Mouse (Mus musculus): Measurements from ENCODE around the gene Inhbc.

Inhbc gene

DNA sequence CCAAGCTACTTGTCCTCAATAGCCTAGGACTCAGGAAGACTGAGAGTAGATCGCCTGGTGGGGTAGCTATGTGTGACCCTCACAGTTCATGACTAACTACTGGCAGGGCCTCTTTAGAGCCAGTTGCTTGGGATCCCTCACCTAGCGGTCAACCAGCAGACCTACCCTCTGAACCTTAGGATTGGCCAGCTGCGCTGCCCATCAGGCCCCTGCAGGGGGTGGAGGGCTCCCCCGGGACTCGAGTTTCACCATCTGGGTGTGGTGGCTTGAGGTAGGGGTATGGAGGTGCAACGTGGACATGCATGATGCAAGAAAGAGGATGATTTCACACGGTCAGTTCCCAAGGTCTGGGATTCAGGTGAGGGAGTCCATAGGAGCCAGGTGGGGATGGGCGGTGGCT is 18.5 kb downstream of the Inhbc start:
- no peak for DNase-seq (ENCODE audit: low spot score)

DNA sequence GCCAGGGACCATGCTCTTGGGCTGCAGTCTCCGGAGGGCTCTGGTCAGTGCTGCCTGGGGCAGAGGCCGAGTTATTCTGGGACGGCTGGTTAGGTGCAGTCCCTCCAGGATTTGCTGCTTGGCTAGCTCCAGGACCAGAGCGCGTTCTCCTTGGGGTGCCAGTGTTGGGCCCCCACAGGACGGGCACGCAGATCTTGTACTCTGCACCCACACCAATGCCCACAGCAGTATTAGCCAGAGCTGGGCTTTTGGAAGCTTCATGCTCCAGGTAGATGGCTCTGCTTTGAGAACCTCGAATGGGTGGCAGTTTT is 19.0 kb downstream of the Inhbc start:
- DNase-seq (ENCODE audit: low spot score) = no peak

DNA sequence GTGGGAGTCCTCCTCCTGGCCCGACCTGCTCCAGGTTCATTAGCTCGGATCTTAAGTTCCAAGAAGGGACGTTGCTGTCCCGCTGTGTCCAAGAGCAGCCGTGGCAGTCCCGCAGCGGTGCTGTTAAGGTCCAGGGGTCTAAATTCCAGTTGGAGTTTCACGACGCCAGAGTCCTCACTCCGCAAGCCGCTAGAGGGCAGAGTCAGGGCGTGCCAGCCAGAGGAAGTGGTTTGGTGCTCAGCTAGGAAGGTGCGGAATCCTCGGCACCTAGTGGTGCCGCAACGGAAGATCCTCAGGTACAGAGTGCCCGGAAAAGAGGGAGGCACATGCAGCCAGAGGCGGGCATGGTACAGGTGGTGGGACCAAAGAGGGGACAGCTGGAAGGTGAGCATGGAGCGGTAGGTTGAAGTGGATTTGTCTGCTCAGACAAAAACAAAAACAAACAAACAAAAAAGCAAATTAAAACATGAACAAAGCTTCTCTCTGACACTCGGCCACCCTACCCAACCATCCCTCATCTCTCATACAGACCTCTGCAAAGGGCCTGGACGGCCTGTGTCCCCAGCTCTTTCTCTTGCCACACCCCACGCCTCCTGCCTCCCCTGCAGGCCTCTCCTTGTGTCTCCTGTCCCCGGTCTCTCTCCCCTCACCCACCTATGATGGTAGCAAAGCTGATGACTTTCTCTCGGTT is 19.5 kb downstream of the Inhbc start:
- peak; percentile 58 for DNase-seq (ENCODE audit: low spot score)

DNA sequence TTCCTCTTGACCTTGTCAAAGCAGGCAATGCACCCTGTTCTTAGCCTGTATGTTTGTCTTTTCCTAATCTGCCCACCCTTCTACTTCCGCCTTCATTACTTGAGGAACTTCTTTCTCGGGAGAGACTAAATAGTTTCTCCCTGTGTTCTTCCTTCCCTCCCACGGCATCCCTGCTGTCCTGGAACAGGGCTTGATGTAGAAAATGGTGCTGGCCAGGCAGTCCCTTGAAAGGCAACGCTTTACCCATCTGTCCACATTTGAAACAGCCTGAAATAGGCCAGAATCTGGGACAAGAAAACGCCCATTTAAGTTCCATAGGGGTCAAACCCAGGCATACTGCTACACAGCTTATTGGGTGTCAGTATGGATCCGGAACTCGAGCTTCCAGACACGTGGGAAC is 20.4 kb downstream of the Inhbc start:
- no peak for DNase-seq (ENCODE audit: low spot score)

DNA sequence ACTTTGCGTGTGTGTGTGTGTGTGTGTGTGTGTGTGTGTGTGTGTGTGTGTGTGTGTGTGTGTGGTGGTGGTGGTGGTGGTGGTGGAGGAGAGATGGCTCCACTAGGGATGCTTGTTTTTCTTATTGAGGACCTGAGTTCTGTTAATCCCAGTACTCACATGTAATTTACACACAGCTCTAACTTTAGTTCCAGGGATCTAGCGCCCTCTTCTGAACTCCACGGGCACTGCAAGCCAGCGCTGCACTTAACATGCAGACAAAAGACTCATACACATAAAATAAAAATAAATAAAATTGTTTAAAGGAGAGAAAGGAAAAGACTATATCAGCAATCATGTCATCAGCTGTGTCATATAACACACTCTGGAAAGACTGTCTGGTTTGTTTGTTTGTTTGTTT is 21.3 kb downstream of the Inhbc start:
- DNase-seq (ENCODE audit: low spot score) = peak; percentile 17

DNA sequence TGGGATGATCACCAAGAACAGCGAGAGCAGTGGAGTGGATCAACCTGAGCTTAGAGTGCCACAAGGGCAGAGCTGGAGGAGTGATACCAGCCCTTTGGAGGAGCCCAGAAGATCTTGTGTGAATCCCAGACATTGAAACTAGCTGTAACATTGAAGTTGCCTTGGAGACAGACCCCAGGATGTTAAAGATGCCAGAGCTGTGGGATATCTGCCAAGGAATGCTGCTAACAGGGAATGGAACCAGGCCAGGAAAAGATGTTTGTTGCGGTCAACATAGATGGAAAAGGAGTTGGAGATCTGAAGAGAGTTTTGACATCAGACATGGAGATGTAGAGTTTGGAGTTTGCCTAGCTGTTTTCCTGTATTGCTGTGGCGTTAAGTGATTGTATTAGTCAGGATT is 24.1 kb downstream of the Inhbc start:
- DNase-seq (ENCODE audit: low spot score) = no peak

DNA sequence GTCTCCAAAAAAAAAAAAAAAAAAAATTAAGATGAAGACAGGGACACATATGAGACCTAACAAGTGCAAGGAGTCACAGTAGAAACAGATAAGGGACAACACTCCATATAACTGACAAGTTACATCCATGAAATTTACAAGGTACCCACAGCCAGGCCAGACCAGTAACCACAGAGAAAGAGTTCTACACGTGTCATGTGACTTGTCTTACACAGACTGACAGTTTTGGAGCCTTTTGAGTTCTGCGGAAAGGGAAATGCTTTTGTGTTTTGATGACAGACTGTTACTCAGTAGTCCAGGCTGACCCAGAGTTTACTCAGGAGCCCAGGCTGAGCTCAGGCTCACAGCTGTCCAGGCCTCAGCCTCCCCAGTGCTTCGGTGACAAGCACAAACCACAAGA is 27.2 kb downstream of the Inhbc start:
- no peak for DNase-seq (ENCODE audit: low spot score)

DNA sequence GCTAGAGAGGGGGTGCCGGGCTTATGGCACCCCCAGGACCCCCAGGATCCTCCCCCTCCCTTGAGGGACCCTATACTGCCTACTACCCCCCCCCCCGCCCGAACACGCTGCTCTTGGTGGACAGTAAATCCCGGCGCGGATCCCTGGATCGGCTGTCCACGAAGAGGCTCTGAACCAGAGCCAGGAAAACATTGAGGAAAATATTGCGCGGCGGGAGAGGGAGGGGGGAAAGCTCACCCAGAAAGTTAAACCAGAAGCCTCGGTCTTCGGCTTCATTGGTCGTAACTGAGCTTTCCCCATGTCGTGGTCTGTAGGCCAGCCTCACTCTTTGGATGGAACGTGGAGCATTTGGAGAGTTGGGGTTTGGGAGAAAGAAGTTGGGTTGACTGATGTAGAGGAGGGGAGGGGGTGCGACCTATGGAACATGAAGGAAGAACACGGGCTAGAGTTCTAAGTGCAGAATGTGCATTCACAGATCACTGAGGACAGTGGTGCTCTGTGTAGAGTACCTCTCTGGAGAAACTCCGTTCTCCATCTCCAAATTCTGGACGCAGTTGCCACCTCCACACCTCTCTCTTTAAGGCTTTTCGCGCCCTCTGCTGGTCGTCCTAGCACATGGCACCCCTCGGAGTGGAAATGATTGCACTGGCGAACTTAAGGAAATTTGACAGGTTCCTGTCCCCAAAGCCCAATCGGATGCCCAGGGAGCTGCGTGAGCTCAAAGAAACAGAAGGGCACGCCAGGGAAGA is 28.2 kb downstream of the Inhbc start, which contains the start of gene Gli1:
TSS of gene Gli1 (minus strand) at position 84 of the 749 bp plus-strand sequence.
- peak; percentile 82 for DNase-seq (ENCODE audit: low spot score)

DNA sequence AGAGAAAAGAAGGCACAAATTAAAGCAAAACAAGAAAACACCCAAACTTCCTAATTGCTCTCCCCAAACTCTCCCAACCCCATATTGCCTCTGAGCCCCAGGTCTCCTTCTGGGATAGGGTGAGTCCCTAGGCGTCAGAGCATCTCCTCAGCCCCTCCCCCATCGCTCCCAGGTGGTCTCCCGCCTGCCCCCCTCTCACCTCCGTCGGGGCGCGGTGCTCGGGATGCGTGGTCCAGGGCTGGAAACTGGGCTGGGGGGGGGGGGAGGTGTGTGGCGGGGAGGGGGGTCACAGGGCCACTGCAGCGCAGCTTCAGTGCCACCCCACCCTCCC is 28.9 kb downstream of the Inhbc start:
- DNase-seq (ENCODE audit: low spot score) = no peak

DNA sequence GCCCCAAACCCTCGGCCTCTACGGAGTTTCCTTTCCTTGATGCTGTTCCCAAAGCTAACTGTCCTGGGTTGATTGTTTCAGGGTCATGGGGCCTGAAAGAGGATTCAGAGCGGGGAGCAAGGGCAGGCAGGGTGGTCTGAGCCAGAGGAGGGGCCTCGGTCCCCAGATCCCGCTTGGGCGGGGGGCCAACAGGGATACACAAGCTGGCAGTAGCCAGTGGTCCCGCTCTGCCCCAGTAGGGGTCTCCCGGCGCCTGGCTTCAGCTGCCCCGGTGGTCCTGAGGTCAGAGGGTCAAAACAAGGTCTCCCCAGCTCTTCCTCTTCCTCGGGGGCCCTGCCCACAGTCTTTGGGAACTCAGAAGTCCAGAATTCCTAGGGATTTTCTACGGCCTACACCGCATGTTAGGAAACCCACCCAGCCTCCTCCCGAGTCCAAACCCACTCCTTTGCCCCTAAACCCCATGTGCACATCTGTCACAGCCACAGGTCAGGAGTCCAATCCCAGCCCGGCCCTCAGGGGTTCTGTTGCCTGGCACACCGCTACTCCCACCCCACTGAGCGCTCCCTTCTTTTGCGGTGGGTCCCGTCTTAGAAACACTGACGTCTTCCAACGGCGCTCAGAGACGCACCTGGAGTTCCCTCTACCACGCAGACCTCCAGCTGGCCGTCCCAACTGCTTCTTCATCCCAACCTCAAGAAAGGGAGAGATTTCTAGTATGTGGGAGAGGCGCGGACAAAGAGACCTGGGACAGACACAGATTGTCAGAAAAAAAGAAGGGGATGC is 29.5 kb downstream of the Inhbc start:
- DNase-seq (ENCODE audit: low spot score) = no peak

DNA sequence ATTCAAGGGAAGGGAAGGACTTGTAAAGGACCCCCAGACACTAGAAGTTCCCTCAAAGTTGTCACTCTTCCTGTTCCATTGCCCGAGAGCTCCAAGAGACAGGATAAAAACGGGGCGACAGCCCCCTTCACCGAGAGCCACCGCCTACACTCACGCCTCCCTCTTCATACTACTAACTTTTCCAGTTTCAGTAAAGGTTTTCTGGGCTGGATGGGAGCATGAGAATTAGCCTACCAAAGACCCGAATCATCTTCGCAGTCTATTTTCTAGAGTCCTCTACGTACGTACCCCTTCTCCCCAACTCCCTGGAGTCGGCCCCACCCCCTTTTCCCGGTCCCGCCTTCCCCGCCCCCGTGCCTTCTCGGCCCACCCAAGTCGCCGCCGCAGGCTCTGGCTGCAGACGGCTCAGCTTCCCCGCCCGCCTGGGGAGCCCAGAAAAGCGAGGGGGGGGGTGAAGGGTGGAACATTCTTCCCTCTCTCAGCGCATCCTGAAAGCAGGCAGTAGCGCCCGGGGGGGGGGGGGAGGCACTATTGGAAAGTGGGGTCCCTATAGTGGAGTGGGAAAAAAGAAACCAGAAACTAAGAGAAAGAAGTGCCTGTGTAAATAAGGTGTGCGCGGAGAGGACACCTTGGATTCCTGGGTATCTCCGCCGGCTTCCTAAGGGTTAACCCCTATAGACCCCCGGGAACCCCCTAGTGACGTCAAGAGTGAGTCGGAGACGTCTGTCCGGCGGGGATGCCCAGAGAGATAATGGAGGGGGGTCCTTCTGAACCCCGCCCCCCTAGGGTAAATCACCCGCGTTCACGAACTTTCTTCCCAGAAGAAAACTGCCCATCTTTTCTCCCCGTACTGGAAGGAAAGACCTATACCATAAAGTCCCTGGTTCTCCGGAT is 30.3 kb downstream of the Inhbc start:
- DNase-seq (ENCODE audit: low spot score) = peak; percentile 51

DNA sequence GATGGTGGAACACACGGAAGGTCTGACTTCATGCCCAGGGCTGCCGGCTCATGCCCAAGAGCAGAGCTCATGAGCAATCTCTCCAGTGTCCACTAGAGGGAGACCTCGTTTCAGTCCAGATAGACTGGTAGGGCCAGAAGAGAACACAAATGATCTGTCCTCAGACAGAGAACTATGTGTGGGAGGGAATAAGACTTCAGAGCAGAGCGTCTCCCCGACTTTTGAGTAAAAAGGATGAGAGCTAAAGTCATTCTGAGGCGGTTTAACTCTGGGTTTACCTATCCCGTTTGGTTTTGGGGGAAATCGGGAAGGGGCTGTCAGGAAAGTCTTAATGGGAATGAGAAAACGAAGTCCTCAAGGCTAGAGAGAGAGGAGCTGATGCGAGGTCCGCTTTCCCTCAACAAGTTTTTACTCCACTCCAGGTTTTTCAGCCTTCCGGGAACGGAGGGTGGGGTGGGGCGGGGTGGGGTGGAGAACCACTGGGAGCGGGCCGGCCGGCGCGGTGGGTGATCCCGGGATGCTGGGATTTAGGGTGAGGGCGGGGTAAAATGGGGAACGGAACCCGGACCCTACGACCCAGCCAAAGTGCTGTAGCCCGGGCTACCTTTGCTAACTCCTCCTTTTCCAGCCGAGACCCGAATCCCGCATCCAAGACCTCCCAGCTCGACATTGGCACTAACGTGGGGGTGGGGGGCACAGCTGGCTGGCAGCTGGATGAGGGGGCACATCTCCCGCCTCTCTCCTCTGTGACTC is 31.1 kb downstream of the Inhbc start:
- peak; percentile 86 for DNase-seq (ENCODE audit: low spot score)

DNA sequence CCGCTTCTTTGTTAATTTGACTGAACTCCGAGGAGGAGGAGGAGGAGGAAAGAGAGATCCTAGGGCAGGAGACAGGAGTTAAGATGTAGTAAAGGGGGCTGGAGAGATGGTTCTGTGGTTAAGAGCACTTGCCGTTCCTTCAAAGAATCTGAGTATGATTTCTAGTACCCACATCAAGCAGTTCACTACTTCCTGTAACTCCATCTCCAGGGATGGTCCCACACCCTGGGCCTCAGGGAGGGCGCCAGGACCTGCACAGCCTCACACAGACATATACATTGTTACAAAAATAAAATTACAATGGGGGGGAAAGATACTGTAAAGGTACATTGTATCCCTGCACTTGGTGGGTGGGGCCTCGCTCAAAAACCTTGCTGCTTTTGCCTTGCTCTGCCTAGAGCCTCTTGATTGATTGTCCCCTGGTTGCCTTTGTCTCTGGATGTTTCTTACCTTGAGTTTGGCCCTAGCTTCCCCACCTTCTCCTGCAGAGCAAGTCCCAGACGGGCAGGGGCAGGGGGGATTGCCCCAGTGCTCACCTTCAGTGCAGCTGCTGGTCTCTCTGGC is 32.6 kb downstream of the Inhbc start:
- no peak for DNase-seq (ENCODE audit: low spot score)

DNA sequence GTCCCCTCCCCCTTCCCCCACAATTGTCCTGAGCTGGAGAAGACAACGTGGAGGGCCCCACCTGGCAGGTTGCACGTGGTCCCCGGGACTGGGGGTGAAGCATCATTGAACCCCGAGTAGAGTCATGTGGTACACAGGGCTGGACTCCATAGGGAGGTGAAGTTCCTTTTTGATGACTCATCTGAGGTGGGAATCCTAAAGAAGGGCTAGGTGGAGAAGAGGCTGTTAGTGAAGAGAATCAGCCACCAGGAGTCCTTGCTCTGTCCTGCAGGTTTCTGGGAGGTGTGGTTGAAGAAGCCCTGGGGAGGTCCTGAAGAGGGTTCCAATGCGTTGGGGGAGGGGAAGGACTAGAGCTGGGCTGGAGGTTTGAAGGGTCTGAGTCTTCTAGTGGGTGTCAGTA is 33.3 kb downstream of the Inhbc start:
- no peak for DNase-seq (ENCODE audit: low spot score)

DNA sequence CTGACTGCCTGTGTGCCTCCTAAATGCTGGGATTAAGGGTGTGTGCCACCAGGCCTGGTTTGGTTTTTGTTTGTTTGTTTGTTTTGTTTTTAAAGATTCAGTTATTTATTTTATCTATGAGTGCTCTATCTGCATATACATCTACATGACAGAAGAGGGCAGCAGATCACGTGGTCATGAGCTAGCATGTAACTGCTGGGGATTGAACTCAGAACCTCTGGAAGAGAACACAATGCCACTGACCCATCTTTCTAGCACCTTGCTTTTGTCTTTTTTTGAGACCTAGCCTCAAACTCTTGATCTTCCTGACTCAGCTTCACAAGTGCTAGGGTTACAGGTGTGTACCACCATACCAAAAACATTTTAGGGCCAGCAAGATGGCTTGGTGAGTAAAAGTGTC is 35.0 kb downstream of the Inhbc start:
- no peak for DNase-seq (ENCODE audit: low spot score)

DNA sequence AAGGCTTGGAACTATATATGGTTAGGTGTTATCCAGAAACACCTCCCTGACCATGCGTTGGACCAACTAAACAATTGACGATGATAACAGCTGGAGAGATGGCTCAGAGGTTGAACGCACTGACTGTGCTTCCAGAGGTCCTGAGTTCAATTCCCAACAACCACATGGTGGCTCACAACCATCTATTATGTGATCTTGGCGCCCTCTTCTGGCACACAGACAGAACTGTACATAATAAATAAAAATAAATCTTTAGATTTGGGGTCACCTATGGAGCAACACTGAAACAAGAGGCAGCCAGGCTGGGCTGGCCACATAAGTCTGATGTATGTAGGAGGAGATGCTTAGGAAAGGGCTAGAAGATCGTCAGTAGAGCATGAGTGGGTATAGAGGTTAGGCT is 37.1 kb downstream of the Inhbc start:
- DNase-seq (ENCODE audit: low spot score) = no peak

DNA sequence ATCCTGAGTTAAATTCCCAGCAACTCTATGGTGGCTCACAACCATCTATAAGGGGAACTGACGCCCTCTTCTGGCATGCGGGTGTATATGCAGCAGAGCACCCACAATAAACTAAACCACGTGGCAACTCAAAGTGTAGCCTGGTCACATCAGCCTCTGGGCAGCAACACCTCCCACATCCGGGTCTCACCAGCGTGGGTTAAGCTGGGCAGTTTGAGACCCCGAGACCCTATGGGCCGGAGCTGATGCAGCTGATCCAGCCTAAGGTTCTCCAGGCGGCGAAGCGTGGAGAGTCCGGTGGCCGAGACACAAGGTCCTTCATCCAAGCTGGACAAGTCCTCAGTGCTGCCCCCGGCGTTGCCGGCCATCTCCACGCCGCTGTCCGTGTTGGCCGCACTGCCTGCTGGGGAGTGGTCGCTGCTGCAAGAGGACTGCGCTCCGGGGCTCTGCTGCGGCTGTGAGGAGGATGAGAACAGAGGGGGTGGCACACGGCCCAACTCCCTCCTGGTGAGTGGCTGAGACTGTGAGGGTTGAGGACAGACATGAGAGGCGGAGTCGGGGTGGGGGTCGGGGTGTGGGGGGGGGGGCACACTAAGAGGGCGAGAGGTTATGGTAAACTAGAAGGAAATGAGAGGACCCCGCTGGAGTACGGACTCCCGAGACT is 37.9 kb downstream of the Inhbc start:
- no peak for DNase-seq (ENCODE audit: low spot score)

DNA sequence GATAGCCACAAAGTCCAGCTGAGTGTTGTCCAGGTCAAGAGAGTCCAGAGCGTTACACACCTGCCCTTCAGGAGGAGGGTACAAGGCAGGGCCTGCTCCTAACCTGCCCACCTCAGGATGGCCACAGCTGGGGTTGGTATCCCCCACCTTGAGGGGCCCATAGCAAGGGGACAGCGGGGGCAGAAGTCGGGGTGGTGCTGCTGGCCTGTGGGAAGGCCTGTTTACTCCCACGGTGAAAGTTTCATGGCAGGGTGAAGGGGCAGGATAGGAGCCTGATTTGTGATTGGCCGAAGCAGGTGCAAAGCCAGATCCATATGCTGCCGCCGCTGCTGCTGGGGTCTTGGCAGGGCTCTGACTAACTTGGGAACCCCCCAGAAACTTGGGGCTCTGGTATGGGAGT is 40.0 kb downstream of the Inhbc start:
- no peak for DNase-seq (ENCODE audit: low spot score)

DNA sequence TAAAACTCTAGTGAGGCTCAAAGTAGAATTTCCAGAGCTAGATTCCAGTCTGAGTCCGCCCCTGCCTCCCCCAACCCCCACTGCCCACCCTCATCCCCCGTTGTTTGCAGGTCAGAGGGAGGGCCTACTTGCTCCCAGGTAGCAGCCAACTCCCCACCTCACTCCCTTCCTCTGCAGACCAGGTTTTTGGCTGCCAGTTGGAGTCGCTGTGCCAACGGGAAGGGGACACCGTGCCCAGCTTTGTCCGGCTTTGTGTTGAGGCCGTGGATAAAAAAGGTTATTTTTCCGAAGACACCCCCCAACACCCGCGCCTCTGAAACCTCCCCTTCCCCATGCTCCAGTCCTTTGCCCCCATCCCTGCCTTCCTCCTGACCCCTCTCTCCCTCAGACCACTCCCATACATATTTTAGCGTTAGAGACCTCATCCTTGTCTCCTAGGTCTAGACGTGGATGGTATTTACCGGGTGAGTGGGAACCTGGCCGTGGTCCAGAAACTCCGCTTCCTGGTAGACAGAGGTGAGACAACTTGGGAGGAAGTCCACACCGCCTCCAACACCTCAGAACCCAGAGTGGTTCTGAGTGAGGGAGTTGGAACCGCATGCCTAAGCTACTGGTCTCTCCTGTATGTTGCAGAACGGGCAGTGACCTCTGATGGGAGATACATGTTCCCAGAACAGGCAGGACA is 42.6 kb downstream of the Inhbc start:
- no peak for DNase-seq (ENCODE audit: low spot score)

DNA sequence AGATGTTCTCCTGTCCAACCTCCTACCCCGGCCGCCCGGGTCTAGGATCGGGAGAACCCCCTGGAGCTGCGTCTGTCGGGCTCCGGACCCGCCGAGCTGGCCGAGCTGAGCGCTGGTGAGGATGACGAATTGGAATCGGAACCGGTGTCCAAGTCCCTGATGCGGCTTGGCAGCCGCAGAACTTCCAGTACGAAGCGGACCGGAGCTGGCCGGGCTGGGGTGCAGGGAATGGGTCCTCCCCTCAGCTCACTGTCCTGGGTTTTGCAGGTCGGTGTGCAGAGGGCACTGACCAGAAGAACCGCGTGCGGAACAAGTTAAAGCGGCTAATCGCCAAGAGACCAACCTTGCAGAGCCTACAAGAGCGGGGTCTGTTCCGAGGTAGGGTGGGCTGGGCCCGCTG is 43.4 kb downstream of the Inhbc start:
- no peak for DNase-seq (ENCODE audit: low spot score)
